Mouse (Mus musculus) urinary bladder, postnatal 10 days (tissue): ENCODE measurements around the gene Psmd5.

Experiments used
- DNase-seq: peaks from one replicate; pipeline ENCODE4 v3.0.0; 2022; ENCODE audit warnings: low spot score

The Psmd5 gene

GRCm38 (mm10) chr2:34874816-34875345 is at the start of gene Psmd5:
Gene Psmd5 (minus strand): TSS chr2:34874968.
- DNase-seq = no peak

GRCm38 (mm10) chr2:34922729-34923128 is 48.0 kb upstream of the Psmd5 start:
- DNase-seq = no peak

GRCm38 (mm10) chr2:34920144-34920543 is 45.4 kb upstream of the Psmd5 start:
- no peak for DNase-seq

- no peak for DNase-seq
Measured at GRCm38 (mm10) chr2:34915103-34915502, 40.3 kb upstream of the Psmd5 start.

- DNase-seq = no peak
Measured at GRCm38 (mm10) chr2:34914823-34915082, 40.0 kb upstream of the Psmd5 start.

DNA sequence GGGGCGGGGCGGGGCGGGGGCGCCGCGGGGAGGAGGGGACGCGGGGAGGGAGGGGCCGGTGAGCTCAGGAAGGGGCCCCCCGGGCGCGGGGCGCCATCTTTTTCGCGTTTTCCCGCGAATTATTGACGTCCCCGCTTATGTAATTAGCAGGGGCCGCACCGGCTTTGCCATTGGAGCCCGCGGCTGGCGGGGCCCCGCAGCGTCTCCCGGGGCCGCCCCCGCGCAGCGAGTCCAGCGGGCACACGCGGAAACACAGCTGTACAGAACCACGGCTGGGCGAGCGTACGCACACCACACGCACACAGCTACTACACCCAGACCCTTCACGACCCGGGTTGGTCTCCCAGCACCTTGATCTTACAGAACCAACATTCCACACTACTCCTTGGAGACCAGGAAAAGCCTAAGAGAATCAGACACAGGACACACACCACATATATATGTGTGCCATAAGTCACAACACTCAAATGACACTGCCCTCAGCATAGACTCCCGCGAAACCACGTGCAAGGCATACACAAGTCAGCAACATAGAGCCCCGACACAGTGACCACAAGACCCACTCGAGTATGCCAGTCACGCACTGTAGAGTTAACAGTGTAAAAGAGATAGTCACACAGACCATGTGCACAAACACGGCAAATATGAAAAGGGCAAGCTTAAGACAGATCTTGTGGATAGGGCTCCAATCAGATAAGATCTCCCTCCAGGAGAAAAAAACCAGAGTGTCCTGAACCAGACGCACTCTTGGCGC is 39.5 kb upstream of the Psmd5 start:
- DNase-seq = no peak

DNA sequence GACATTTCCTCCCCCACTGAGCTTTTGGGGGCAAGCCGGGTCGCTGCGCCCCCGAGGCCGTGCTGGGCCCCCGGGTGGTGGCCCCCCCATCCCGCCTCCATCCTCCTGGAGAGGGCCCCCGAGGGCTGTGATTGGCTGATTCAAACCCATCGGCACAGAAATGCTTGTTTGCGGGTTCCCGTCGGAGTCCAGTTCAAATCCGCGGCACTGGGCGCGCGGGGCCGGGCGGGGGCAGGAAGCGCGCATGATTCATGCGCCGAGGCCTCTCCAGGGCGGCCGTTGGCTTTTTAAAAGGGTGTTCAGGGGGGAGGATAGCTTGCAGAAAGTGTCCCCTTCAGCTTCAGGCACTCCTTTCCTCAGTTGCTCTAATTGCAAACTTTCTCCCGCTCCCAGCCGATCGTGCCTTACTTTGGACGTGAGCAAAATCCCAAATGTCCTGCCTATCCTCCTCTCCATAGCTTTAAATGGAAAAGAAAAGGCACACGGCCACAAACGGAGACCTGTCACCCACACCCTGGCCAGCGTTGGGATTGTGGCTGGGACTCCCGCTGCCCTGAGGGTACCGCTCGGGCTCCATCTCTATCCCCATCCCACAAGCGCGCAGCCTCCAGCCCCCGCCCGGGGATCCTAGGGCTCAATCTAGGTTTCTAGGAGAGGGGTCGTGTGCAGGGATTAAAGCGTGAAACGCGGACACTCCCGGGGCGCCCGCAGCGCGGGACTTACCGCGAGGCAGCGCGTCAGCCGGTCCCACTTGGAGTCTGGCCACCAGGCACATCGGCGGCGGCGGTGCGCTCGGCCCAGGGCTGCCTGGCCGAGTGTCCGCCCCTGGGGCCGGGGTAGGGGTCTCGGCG is 38.7 kb upstream of the Psmd5 start, which contains the start of gene Phf19:
Phf19 (minus strand) TSS at position 809 of the 851 bp plus-strand sequence.
- no peak for DNase-seq

- no peak for DNase-seq
Measured at GRCm38 (mm10) chr2:34912613-34913012, 37.8 kb upstream of the Psmd5 start.

GRCm38 (mm10) chr2:34911871-34912270 is 37.1 kb upstream of the Psmd5 start:
- DNase-seq = no peak

GRCm38 (mm10) chr2:34909719-34910118 is 35.0 kb upstream of the Psmd5 start:
- no peak for DNase-seq

DNA sequence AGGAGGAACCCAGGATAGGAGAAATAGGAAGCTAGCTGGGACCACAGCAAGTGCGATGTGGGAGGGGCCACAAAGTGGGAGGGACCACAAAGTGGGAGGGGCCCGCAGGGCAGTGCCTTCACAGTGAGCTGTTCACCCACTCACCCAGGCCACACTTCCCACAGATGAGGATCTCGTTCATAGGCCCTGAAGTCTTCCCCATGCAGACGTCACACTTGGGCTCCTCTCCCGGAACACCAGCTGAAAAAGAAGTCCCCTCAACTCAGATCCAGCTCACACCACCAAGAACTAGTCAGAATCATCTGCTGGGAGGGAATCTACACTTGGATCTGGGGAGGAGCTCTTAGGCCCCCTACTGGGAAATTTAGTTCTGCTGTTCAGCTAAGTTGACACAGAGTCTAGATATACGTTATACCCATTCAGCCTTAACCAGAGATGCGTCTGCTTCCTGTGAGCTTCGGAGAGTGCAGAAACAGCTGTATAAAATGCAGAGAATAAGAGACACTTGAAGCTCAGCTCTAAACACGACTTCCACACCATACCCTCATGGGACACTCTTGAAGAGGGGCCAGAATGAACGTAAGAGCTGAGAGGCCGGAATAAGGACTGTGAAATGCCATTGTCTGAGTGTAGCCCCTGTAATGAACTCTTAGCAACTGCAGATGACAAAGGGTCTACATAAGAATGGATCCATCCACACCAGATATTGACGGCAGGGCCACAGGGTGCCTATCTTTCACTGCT is 32.3 kb upstream of the Psmd5 start:
- no peak for DNase-seq

- no peak for DNase-seq
Measured at GRCm38 (mm10) chr2:34906426-34906825, 31.7 kb upstream of the Psmd5 start.

GRCm38 (mm10) chr2:34904849-34905542 is 30.2 kb upstream of the Psmd5 start:
- DNase-seq = peak; percentile 94

DNA sequence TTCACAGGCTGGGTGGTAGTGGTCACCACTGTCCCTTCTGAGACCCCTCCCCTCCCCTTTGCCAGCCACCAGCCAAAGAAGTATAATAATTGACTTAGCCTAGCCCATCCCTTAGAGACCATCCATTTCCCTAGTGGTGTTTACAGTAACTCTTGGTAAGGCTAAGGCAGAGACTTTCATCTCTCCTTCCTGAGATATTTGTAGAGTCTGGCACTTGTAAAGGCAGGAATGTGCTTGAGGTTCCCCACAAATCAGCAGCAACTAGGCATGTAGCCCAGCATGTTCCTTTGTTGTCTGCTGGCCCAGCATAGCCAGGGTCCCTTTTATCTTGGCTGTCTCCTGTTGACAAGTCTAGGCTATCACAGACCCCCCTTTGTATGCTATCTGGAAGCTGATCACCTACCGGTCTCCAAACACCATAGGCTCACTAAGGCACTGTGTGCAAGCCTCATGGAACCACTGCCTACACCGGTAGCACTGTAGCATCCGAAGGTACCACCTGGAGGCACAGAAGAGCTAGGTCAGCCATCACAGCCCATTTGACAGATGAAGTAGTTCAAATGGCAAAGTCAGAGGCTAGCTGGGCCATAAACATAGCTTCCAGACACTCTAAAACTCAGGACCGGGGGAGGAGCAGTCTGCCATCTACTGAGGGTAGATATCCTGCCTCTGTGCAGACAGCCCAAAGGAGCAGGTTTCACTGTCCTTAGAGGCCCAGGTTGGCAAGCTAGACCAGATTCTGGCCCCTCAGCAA is 29.1 kb upstream of the Psmd5 start:
- no peak for DNase-seq

DNA sequence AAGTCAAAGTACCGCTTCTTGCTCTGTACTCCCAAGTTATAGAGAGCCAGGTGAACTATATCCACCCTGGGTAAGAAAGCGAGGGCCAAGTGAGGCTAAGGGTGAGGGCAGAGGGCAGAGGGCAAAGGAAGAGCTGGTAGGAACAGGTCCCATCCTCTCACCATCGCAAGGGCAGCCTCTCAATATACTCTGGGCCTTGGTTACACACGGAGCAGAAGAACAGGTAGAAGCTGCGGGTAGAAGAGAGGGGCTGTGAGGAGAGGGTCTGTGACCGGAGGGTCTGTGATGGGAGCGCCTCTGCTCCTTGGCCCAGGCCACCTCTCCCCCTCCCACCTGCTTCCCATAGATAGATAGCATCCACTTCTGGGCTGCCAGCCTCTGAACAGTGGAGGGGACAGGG is 28.4 kb upstream of the Psmd5 start:
- DNase-seq = no peak

DNA sequence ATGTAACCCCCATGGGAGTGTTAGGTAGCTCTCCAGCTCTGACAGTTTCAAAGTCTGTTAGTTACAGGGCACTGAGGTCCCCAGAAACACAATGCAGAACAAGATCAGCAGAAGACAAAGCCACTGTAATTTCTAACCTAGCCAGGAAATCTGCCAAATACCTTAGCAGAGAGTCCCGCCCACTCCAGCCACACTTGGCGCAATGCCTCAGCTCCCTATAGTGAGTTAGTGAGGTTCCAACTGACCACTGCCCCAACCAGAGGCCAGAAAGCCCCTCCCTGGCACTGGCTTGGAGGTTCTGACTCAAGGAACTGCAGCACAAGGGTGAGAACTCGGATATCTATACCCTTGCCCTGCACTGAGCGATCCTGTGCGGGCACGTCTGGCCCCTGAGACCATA is 28.0 kb upstream of the Psmd5 start:
- DNase-seq = no peak

GRCm38 (mm10) chr2:34901726-34902125 is 27.0 kb upstream of the Psmd5 start:
- DNase-seq = no peak

GRCm38 (mm10) chr2:34900412-34900811 is 25.6 kb upstream of the Psmd5 start:
- DNase-seq = no peak

GRCm38 (mm10) chr2:34899682-34900081 is 24.9 kb upstream of the Psmd5 start:
- DNase-seq = no peak

- DNase-seq = no peak
Measured at GRCm38 (mm10) chr2:34897820-34898219, 23.1 kb upstream of the Psmd5 start.

- no peak for DNase-seq
Measured at GRCm38 (mm10) chr2:34896821-34897460, 22.2 kb upstream of the Psmd5 start.
